Mouse (Mus musculus): ENCODE measurements around the gene Rbms3. TPM values are rescaled to one million over a fixed set of nuclear protein-coding genes. Genes with fewer than 3 reads are reported as not detected.

Rbms3 gene
- polyA plus RNA-seq, 1 experiment from 2014 or later = 23.5 TPM

DNA sequence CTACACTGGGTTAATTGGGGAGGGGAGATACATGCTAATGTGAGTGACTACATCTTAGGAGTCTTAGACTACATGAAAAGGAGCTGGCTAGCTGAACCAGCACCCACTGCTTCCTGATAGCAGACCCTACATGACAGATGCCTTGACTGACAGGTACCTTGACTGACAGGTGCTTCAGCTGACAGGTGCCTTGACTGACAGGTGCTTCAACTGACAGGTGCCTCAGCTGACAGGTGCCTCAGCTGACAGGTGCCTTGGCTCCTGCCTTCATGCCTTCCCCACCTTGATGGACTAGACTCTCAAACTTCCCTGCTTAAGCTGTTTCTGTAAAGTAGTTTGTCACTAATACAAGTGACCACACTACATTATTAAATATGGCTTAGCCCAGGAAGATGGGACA, 232.6 kb downstream of the Rbms3 start:
- ATAC-seq (replicated peaks; ENCODE audit: low FRiP score) (no peak), DNase-seq (ENCODE audit: low spot score) (no peak)
- Histone ChIP-seq H3K4me1 (replicated peaks; ENCODE audit: control insufficient read depth, insufficient read depth, low read length) (peaks cover 8% of the 10 kb centered on the region), H3K9ac (ENCODE audit: low read depth, low read length) (no peak overlapping the region), H3K4me2 (no peak overlapping the region), H3K36me3 (ENCODE audit: control insufficient read depth, insufficient read depth, low read length) (no peaks in the 10 kb centered on the region), H3K27me3 (replicated peaks; ENCODE audit: control insufficient read depth, insufficient read depth, low read length) (no peaks in the 10 kb centered on the region), H3K27ac (ENCODE audit: low read depth, low read length) (no peak overlapping the region), H3K9me3 (ENCODE audit: control insufficient read depth, low read length) (no peaks in the 10 kb centered on the region), H3K4me3 (ENCODE audit: low read depth, low read length) (no peak overlapping the region)

DNA sequence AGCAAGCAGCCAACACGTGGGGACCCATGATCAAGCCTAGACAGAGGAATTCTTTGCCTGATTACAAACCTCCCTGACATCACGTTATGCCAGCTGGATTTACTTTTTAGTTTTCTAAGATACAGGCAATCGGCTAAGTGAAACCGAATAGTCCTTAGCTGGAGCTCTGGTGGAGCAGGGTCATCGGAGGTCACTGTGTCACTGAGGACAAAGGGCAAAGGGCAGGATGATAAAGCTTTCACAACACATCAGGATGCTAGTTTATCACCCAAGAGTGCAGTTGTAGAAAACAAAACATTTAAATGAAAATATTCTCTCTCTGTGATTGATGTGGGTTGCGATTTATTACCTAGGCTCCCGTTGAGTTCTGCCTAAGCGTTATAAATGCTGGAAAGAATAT, 233.1 kb downstream of the Rbms3 start:
- Histone ChIP-seq H3K36me3 (ENCODE audit: control insufficient read depth, insufficient read depth, low read length) (no peaks in the 10 kb centered on the region), H3K27me3 (replicated peaks; ENCODE audit: control insufficient read depth, insufficient read depth, low read length) (no peaks in the 10 kb centered on the region), H3K4me1 (replicated peaks; ENCODE audit: control insufficient read depth, insufficient read depth, low read length) (peaks cover 8% of the 10 kb centered on the region), H3K9ac (ENCODE audit: low read depth, low read length) (no peak overlapping the region), H3K27ac (ENCODE audit: low read depth, low read length) (no peak overlapping the region), H3K4me3 (ENCODE audit: low read depth, low read length) (no peak overlapping the region), H3K4me2 (no peak overlapping the region), H3K9me3 (ENCODE audit: control insufficient read depth, low read length) (no peaks in the 10 kb centered on the region)
- WGBS = 68% methylated on average over 8 of the region's 8 CpGs
- ATAC-seq (replicated peaks; ENCODE audit: low FRiP score) (no peak), DNase-seq (ENCODE audit: low spot score) (no peak)

DNA sequence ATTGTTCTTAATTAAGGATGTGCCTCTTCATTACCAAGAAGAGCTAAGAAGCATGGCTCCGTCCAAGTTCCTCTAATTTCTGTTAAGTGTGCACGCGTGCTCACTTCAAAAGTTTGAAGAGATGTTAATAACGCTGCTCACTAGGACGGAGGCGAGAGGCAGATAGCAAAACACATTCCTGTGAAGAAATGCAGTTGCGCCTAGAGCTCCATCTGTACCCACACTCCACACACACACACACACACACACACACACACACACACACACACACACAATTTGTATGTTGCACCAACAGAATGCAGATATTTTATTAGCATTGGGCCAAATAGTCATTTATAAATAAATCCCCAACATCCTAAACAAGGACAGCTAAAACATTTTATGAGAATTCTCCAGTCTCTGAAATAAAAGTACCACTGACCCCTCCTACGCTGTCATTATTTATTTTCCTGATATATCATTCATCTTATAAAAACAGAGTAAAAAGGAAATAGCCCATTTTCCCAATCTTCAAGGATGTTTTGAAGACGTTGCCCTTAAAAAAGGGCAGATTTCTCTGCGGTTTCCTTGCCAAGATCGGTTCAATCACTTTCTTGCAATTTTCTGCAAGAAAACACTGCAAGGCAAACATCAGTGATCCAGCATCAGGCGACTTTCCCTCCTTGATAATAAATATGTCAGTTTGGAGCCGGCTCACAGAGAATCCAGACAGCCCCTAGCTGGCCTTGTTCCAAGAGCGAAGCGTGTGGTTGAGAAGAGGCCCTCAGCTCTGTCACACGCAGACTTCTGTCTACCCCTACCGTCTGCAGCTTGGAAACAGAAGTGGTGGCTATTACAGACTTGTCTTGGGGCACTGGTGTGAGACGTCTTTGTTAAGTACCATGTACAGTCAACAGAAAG, 235.8 kb downstream of the Rbms3 start:
- Histone ChIP-seq H3K9ac (ENCODE audit: low read depth, low read length) (no peak overlapping the region), H3K4me2 (no peak overlapping the region), H3K9me3 (ENCODE audit: control insufficient read depth, low read length) (no peaks in the 10 kb centered on the region), H3K27ac (ENCODE audit: low read depth, low read length) (no peak overlapping the region), H3K4me3 (ENCODE audit: low read depth, low read length) (no peak overlapping the region), H3K36me3 (ENCODE audit: control insufficient read depth, insufficient read depth, low read length) (no peaks in the 10 kb centered on the region), H3K4me1 (replicated peaks; ENCODE audit: control insufficient read depth, insufficient read depth, low read length) (no peaks in the 10 kb centered on the region), H3K27me3 (replicated peaks; ENCODE audit: control insufficient read depth, insufficient read depth, low read length) (no peaks in the 10 kb centered on the region)
- WGBS = 68% methylated on average over 18 of the region's 18 CpGs
- no peak for ATAC-seq (replicated peaks; ENCODE audit: low FRiP score)
- no peak for DNase-seq (ENCODE audit: low spot score)

DNA sequence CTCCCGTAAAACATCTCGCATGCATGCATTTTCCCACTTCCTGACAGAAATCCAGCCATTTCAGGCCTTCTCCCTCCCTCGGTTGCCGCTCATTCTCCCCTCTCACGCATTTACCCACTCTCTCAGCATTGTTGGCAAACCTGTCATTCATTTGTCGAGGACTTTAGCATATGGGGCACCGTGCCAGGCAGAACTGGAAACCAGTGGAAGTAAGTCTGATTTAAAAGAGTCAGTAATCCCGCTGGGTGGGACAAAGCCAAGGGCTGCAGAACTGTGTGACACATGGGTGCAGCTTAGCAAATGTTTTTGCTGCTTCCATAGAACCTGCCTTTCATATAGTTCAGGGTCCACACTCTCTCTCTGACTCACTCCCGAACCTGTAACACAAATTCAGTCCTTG, 241.7 kb downstream of the Rbms3 start:
- no peaks in the 10 kb centered on the region for H3K9me3 ChIP-seq (ENCODE audit: control insufficient read depth, low read length)
- H3K4me2 ChIP-seq = no peak overlapping the region
- H3K9ac ChIP-seq (ENCODE audit: low read depth, low read length) = no peak overlapping the region
- no peak overlapping the region for H3K27ac ChIP-seq (ENCODE audit: low read depth, low read length)
- DNase-seq (ENCODE audit: low spot score) (no peak), ATAC-seq (replicated peaks; ENCODE audit: low FRiP score) (no peak)
- H3K4me1 ChIP-seq (replicated peaks; ENCODE audit: control insufficient read depth, insufficient read depth, low read length) = no peaks in the 10 kb centered on the region
- H3K4me3 ChIP-seq (ENCODE audit: low read depth, low read length) = no peak overlapping the region
- no peaks in the 10 kb centered on the region for H3K27me3 ChIP-seq (replicated peaks; ENCODE audit: control insufficient read depth, insufficient read depth, low read length)
- 81% methylated on average over 9 of the region's 9 CpGs for WGBS
- no peaks in the 10 kb centered on the region for H3K36me3 ChIP-seq (ENCODE audit: control insufficient read depth, insufficient read depth, low read length)

DNA sequence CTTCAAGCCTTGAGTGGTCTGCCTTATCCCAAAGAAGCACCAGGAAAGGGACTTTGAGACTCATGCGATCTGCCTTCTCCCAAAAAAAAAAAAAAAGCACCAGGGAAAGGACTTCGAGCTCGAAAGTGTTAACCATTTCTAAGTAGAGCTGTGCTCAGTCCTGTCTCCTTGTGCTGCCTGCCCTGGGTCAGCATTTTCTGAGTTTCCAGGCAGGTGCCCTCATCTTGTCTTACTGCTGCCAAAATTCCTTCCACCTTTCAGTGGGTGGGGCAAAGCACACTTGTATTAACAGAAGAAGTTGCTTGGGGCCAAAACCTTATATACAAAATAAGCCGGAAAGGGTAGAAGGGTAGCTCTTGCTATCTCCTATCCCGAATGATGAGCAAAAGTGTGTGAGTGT, 248.8 kb downstream of the Rbms3 start:
- no peak for DNase-seq (ENCODE audit: low spot score)
- no peak for ATAC-seq (replicated peaks; ENCODE audit: low FRiP score)
- Histone ChIP-seq H3K9me3 (ENCODE audit: control insufficient read depth, low read length) (no peaks in the 10 kb centered on the region), H3K9ac (ENCODE audit: low read depth, low read length) (no peak overlapping the region), H3K36me3 (ENCODE audit: control insufficient read depth, insufficient read depth, low read length) (no peaks in the 10 kb centered on the region), H3K4me3 (ENCODE audit: low read depth, low read length) (no peak overlapping the region), H3K27ac (ENCODE audit: low read depth, low read length) (no peak overlapping the region), H3K27me3 (replicated peaks; ENCODE audit: control insufficient read depth, insufficient read depth, low read length) (no peaks in the 10 kb centered on the region), H3K4me1 (replicated peaks; ENCODE audit: control insufficient read depth, insufficient read depth, low read length) (no peaks in the 10 kb centered on the region), H3K4me2 (no peak overlapping the region)
- WGBS = 73% methylated on average over 5 of the region's 5 CpGs

DNA sequence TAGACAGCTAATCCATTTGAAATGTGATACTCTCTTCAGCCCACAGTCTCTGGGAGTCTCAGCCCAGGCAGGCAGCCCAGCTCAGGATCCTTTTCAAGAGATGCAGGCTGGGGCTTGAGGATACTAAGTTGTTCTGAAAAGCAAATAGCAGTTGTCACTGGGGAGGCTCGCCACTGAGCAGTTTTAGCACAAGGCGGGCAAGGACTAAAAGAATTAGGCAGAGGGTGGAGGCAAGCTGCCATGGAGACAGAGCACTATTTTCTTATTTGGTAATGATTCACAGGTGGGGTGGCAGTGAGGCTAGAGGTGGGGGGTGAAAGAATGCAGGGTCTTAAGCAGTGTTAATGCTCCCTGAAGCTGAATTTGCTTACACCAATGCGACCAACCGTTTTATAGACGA, 249.6 kb downstream of the Rbms3 start:
- H3K4me3 ChIP-seq (ENCODE audit: low read depth, low read length) = no peak overlapping the region
- ATAC-seq (replicated peaks; ENCODE audit: low FRiP score) (no peak), DNase-seq (ENCODE audit: low spot score) (no peak)
- H3K27ac ChIP-seq (ENCODE audit: low read depth, low read length) = no peak overlapping the region
- no peak overlapping the region for H3K9ac ChIP-seq (ENCODE audit: low read depth, low read length)
- H3K9me3 ChIP-seq (ENCODE audit: control insufficient read depth, low read length) = no peaks in the 10 kb centered on the region
- H3K4me2 ChIP-seq = no peak overlapping the region
- 57% methylated on average over 5 of the region's 5 CpGs for WGBS
- no peaks in the 10 kb centered on the region for H3K4me1 ChIP-seq (replicated peaks; ENCODE audit: control insufficient read depth, insufficient read depth, low read length)
- no peaks in the 10 kb centered on the region for H3K27me3 ChIP-seq (replicated peaks; ENCODE audit: control insufficient read depth, insufficient read depth, low read length)
- no peaks in the 10 kb centered on the region for H3K36me3 ChIP-seq (ENCODE audit: control insufficient read depth, insufficient read depth, low read length)

DNA sequence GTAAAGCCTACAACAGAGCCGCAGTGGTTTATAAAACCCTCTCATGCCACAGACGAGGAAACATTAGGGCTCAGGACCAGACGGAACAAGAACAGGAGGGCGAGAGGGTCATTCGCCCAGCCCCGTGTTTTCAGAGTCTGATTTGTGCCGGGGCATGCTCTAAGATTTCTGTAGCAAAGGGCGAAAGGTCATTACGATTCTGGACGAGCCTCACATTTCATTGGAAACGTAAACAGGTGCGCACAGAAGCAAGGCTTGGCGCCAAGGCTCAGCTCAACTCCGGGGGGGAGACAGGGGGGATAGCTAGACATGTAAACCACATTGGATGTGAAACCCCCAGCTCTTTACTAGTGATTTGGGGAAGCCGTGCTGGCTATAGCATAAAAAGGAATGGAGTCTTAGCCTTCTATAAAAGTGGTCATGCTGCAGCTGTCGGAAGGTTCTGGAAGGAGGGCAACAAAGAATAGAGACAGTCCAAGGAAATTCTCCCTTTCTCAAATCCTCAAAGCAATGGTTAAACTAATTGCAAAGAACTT, 250.2 kb downstream of the Rbms3 start:
- Histone ChIP-seq H3K27me3 (replicated peaks; ENCODE audit: control insufficient read depth, insufficient read depth, low read length) (no peaks in the 10 kb centered on the region), H3K27ac (ENCODE audit: low read depth, low read length) (no peak overlapping the region), H3K9me3 (ENCODE audit: control insufficient read depth, low read length) (no peaks in the 10 kb centered on the region), H3K36me3 (ENCODE audit: control insufficient read depth, insufficient read depth, low read length) (no peaks in the 10 kb centered on the region), H3K4me2 (no peak overlapping the region), H3K9ac (ENCODE audit: low read depth, low read length) (no peak overlapping the region), H3K4me1 (replicated peaks; ENCODE audit: control insufficient read depth, insufficient read depth, low read length) (no peaks in the 10 kb centered on the region), H3K4me3 (ENCODE audit: low read depth, low read length) (no peak overlapping the region)
- DNase-seq (ENCODE audit: low spot score) = no peak
- WGBS = 67% methylated on average over 16 of the region's 16 CpGs
- no peak for ATAC-seq (replicated peaks; ENCODE audit: low FRiP score)

DNA sequence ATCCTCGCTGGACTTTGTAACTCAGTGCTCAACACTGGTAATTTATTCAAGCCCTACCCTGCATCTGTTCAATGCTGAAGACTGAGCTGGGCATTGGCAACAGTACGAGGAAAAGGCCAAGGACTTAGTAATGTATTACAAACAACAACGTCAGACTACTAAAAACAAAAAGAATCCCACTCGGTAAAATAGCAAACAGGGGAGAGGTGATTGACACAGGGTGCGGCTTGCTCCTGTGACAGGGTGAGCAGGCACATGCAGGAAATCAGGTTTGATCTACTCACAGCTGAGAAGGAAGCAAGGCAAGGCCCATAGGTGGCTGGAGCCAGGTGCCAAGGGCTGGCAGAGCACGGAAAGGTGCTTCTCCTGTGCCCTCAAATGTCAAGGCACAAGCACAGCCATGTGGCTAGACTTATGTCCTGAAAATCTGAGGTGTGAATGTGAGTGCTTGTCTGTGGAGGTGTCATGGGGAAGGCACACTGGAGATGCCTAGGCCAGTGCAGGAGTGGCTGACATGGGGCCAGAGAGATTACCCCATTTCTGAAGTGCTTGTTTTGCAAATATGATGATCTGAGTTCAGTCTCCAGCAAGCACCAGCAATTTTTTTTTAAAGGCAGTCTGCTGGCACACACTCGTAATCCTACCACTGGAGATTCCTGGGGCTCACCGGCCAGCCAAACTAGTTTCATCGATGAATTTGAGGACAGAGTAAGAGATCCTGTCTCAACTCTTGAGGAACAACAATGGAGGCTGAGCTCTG, 251.4 kb downstream of the Rbms3 start:
- Histone ChIP-seq H3K9ac (ENCODE audit: low read depth, low read length) (no peak overlapping the region), H3K4me2 (no peak overlapping the region), H3K36me3 (ENCODE audit: control insufficient read depth, insufficient read depth, low read length) (no peaks in the 10 kb centered on the region), H3K4me3 (ENCODE audit: low read depth, low read length) (no peak overlapping the region), H3K27ac (ENCODE audit: low read depth, low read length) (no peak overlapping the region), H3K27me3 (replicated peaks; ENCODE audit: control insufficient read depth, insufficient read depth, low read length) (no peaks in the 10 kb centered on the region), H3K4me1 (replicated peaks; ENCODE audit: control insufficient read depth, insufficient read depth, low read length) (peaks cover under 1% of the 10 kb centered on the region; the same call in 1 of the 2 replicates), H3K9me3 (ENCODE audit: control insufficient read depth, low read length) (no peaks in the 10 kb centered on the region)
- no peak for ATAC-seq (replicated peaks; ENCODE audit: low FRiP score)
- WGBS = 74% methylated on average over 9 of the region's 9 CpGs
- DNase-seq (ENCODE audit: low spot score) = no peak
